Mouse (Mus musculus) kidney, adult 2 months (tissue): ENCODE measurements around the gene Slc6a13. TPM values are rescaled to one million over a fixed set of nuclear protein-coding genes. Genes with fewer than 3 reads are reported as not detected.
A peak's percentile ranks its signal among the peaks of the same experiment; 100 is the strongest.

Experiments used
- DNase-seq: peaks from one replicate; pipeline ENCODE4 v3.0.0; 2021
- H3K27ac ChIP-seq: fragments of 200-500 bp; 2 replicates; pipeline ENCODE4 v1.5.1; 2012; ENCODE audit warnings: low read depth, low read length, control low read depth, inconsistent platforms; ENCODE audit not compliant: insufficient read depth
- H3K27me3 ChIP-seq: fragments of 200-500 bp; replicated peaks from 2 replicates; pipeline ENCODE4 v1.6.1; 2012; ENCODE audit warnings: mild to moderate bottlenecking, moderate library complexity, low read length, inconsistent platforms; ENCODE audit not compliant: control insufficient read depth, insufficient read depth
- H3K36me3 ChIP-seq: fragments of 200-500 bp; 2 replicates; pipeline ENCODE4 v1.6.1; 2012; ENCODE audit warnings: mild to moderate bottlenecking, moderate library complexity, low read length, inconsistent platforms; ENCODE audit not compliant: control insufficient read depth, insufficient read depth
- H3K4me1 ChIP-seq: fragments of 200-500 bp; 2 replicates; pipeline ENCODE4 v1.6.1; 2011; ENCODE audit warnings: low read length; ENCODE audit not compliant: control insufficient read depth, insufficient read depth
- H3K4me3 ChIP-seq: fragments of 200-500 bp; 2 replicates; pipeline ENCODE4 v1.5.1; 2011; ENCODE audit warnings: mild to moderate bottlenecking, low read depth, low read length, control low read depth; ENCODE audit not compliant: insufficient read depth
- CTCF ChIP-seq: fragments of 200-500 bp; conservative IDR thresholded peaks from 2 replicates; pipeline ENCODE4 v1.5.1; 2011; ENCODE audit warnings: low read depth, mild to moderate bottlenecking, control low read depth, low read length, moderate library complexity, mixed read lengths; ENCODE audit not compliant: insufficient read depth, insufficient read length
- POLR2A ChIP-seq: fragments of 200-500 bp; IDR thresholded peaks from one replicate; pipeline ENCODE4 v1.6.1; 2011; ENCODE audit warnings: low read depth, low read length, control low read depth
- WGBS: fragments of 180-500 bp; shearing (Covaris S2); methylation state at CpG from one replicate; pipeline ENCODE4 v1.1.7; 2018; 5-methylcytosine and 5-hydroxymethylcytosine counted together
- polyA plus RNA-seq: library from polyadenylated mRNA; depleted of rRNA; stranded (reverse); fragments of >200 nt; gene quantifications from 2 replicates; pipeline ENCODE4 v1.2.3, GENCODE M21; 2012

The Slc6a13 gene
- polyA plus RNA-seq, 1 experiment: 95.6 TPM

GRCm38 (mm10) chr6:121304630-121305029 lies 4.6 kb downstream of the Slc6a13 start:
- WGBS: 59% methylated on average over 9 of the region's 9 CpGs

DNA sequence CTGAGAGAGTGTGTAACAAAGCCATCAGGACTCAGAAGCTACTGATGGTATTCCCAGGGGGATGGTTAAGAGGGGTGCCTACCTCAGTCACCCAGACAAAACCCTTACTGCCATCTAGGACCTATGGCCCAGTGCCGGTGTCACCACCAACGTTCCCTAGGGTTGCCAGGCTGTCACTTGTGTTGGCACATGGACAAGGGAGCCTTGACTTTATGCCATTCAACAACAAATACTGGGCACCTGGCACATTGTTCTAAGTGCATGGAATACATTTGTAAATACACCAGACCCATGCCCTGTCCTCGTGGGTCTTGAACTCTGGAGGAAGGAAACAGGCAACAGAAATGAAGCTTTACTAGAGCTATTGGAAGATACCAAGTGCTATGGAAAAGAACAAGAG lies 5.5 kb downstream of the Slc6a13 start:
- WGBS: 68% methylated on average over 3 of the region's 3 CpGs
- no peak overlapping the region for H3K4me3 ChIP-seq
- no peaks in the 10 kb centered on the region for H3K36me3 ChIP-seq
- H3K4me1 ChIP-seq: peaks cover 9% of the 10 kb centered on the region
- TF ChIP-seq POLR2A: no peak
- TF ChIP-seq CTCF: no peak
- peak overlapping the region; percentile 62 for H3K27ac ChIP-seq
- peak; percentile 40 for DNase-seq
- H3K27me3 ChIP-seq: no peaks in the 10 kb centered on the region

More at GRCm38 (mm10) chr6:121304630-121305029, 4.6 kb downstream of the Slc6a13 start:
- no peaks in the 10 kb centered on the region for H3K36me3 ChIP-seq
- no peaks in the 10 kb centered on the region for H3K27me3 ChIP-seq
- peaks cover 7% of the 10 kb centered on the region for H3K4me1 ChIP-seq
- peak overlapping the region; percentile 98 for H3K27ac ChIP-seq
- H3K4me3 ChIP-seq: peak overlapping the region; percentile 19; the same call in 1 of the 2 replicates
- DNase-seq: peak; percentile 91
- no peak for TF ChIP-seq POLR2A
- TF ChIP-seq CTCF: 0 out of 2 replicates have a peak, but pooled peaks have one; percentile 10

DNA sequence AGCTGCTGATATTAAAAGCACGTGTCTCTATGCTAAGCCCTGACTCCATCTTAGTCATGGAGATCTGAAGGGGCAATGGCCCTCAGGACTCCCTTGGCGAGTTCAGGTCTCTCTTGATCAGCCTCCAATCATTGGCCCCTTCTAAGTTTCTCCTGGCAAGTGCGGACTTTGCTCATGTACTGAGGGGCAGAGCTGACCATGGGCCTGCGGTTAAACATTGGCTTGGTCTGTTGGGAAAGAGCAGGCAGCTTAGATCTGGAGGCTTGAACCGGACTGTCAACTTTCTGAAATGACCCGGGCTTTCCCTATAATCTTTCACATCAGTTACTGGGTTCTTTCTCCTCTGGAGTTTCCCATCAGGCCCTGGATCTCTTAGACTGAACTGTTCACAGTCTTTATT lies 11.0 kb downstream of the Slc6a13 start:
- DNase-seq: peak; percentile 92
- H3K27ac ChIP-seq: peak overlapping the region; percentile 77
- 38% methylated on average over 6 of the region's 6 CpGs for WGBS

DNA sequence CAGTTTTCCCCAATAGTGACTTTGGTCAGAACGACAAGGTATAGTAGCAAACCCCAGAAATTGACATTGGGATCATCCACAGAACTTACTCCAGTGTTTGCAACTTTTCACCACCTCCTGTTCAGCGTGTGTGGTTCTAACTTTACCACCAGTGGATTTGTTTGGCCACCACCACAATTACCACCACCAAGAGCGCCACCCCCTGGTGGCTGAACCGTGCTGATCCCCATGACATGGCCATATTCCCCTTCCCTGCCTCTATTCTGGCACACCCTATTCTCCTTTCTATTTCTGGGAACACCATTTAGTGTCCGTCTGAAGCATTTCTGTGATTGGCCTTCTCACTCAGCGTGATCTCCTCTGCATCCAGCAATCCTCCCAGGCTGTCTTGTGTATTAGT lies 19.1 kb downstream of the Slc6a13 start:
- no peaks in the 10 kb centered on the region for H3K36me3 ChIP-seq
- TF ChIP-seq POLR2A (no peak), CTCF (peak; percentile 51)
- 72% methylated on average over 6 of the region's 6 CpGs for WGBS
- no peaks in the 10 kb centered on the region for H3K27me3 ChIP-seq
- H3K4me3 ChIP-seq: no peak overlapping the region
- DNase-seq: no peak
- H3K27ac ChIP-seq: no peak overlapping the region
- H3K4me1 ChIP-seq: peaks cover 9% of the 10 kb centered on the region

More for the DNA sequence above, 11.0 kb downstream of the Slc6a13 start:
- Histone ChIP-seq H3K4me1 (peaks cover 12% of the 10 kb centered on the region), H3K4me3 (no peak overlapping the region), H3K36me3 (no peaks in the 10 kb centered on the region), H3K27me3 (no peaks in the 10 kb centered on the region)
- TF ChIP-seq POLR2A: no peak
- TF ChIP-seq CTCF: no peak

- H3K36me3 ChIP-seq: no peaks in the 10 kb centered on the region
- DNase-seq: peak; percentile 91
- TF ChIP-seq POLR2A (no peak), CTCF (no peak)
- no peaks in the 10 kb centered on the region for H3K27me3 ChIP-seq
- 41% methylated on average over 9 of the region's 9 CpGs for WGBS
- H3K27ac ChIP-seq: peak overlapping the region; percentile 31; the same call in 1 of the 2 replicates
- H3K4me1 ChIP-seq: peaks cover 13% of the 10 kb centered on the region
- no peak overlapping the region for H3K4me3 ChIP-seq
Measured at GRCm38 (mm10) chr6:121322381-121323110, 22.5 kb downstream of the Slc6a13 start.

- DNase-seq: no peak
- Histone ChIP-seq H3K4me3 (no peak overlapping the region), H3K4me1 (peaks cover 13% of the 10 kb centered on the region), H3K27ac (no peak overlapping the region), H3K27me3 (no peaks in the 10 kb centered on the region), H3K36me3 (no peaks in the 10 kb centered on the region)
- no peak for TF ChIP-seq POLR2A
- TF ChIP-seq CTCF: no peak
- WGBS: 75% methylated on average over 3 of the region's 3 CpGs
Measured at GRCm38 (mm10) chr6:121325298-121325697, 25.3 kb downstream of the Slc6a13 start.

- WGBS: 64% methylated on average over 9 of the region's 9 CpGs
- H3K27ac ChIP-seq: no peak overlapping the region
- DNase-seq: no peak
- H3K36me3 ChIP-seq: no peaks in the 10 kb centered on the region
- no peak overlapping the region for H3K4me3 ChIP-seq
- peaks cover 13% of the 10 kb centered on the region for H3K4me1 ChIP-seq
- TF ChIP-seq POLR2A (no peak), CTCF (no peak)
- no peaks in the 10 kb centered on the region for H3K27me3 ChIP-seq
Measured at GRCm38 (mm10) chr6:121325740-121326139, 25.7 kb downstream of the Slc6a13 start.
